Mouse (Mus musculus) left cerebral cortex, postnatal 14 days (tissue): ENCODE data around the gene Lce1a2. TPM values are rescaled to one million over a fixed set of nuclear protein-coding genes. Genes with fewer than 3 reads are reported as not detected.
A peak's percentile ranks its signal among the peaks of the same experiment; 100 is the strongest.
"Not testable (repeated sequence)": the region's sequence is repeated elsewhere in the genome, so short reads cannot be mapped to it uniquely, and the experiment has no call there.

Experiments used
- DNase-seq, 2 experiments: peaks; one replicate each; pipeline ENCODE4 v3.0.0; 2021 to 2022; ENCODE audit warnings: low spot score in 2 of 2, mixed read lengths in 1 of 2
- intact Hi-C: fragments of 180-260 bp; cut with DNase I; formaldehyde crosslinking; loops from one replicate; pipeline ENCODE4 v1.15.1; 2025
- long read RNA-seq, 2 experiments: library from polyadenylated mRNA; stranded (forward); transcript quantifications; one replicate each; pipeline ENCODE4 v2.0.0; 2021
- total RNA-seq, 2 experiments: library from RNA; stranded (reverse); gene quantifications; 2 replicates each; pipeline ENCODE4 v1.2.3; 2021

Gene Lce1a2
- not detected for total RNA-seq
- long read RNA-seq, experiment 1: 0 reads
- long read RNA-seq, experiment 2: 0 reads

GRCm38 (mm10) chr3:92670215-92670614, at the start of gene Lce1a2:
Gene Lce1a2 (minus strand): TSS chr3:92670315.
- intact Hi-C loops: no loop called here

GRCm38 (mm10) chr3:92715122-92715521, 45.0 kb upstream of the Lce1a2 start:
- DNase-seq: no peak
- intact Hi-C loops: no loop called here

More at GRCm38 (mm10) chr3:92670215-92670614, at the start of gene Lce1a2:
- DNase-seq: no peak

- intact Hi-C loops: no loop called here
Measured at GRCm38 (mm10) chr3:92708974-92709373, 38.9 kb upstream of the Lce1a2 start, which contains the start of gene Lce1e. Gene Lce1e (minus strand): TSS chr3:92709074.

GRCm38 (mm10) chr3:92694613-92695012, 24.5 kb upstream of the Lce1a2 start:
- DNase-seq: no peak
- intact Hi-C loops: no loop called here

More at GRCm38 (mm10) chr3:92708974-92709373, 38.9 kb upstream of the Lce1a2 start, which contains the start of gene Lce1e:
- DNase-seq: no peak

- intact Hi-C loops: no loop called here
Measured at GRCm38 (mm10) chr3:92691688-92692087, 21.6 kb upstream of the Lce1a2 start.

GRCm38 (mm10) chr3:92689154-92689553, 19.0 kb upstream of the Lce1a2 start:
- peak in 1 of 2 experiments; percentile 12 for DNase-seq
- intact Hi-C loops: not testable (repeated sequence)

More at GRCm38 (mm10) chr3:92691688-92692087, 21.6 kb upstream of the Lce1a2 start:
- no peak for DNase-seq

GRCm38 (mm10) chr3:92687110-92687509, 17.0 kb upstream of the Lce1a2 start, which contains the start of gene Lce1d:
Gene Lce1d (minus strand): TSS chr3:92687210.
- DNase-seq: no peak
- intact Hi-C loops: no loop called here

- no peak for DNase-seq
- intact Hi-C loops: no loop called here
Measured at GRCm38 (mm10) chr3:92678947-92679346, 8.8 kb upstream of the Lce1a2 start, which contains the start of gene Lce1c. Gene Lce1c (plus strand): TSS chr3:92679247.

GRCm38 (mm10) chr3:92656826-92657225, 13.3 kb downstream of the Lce1a2 start, which contains the start of gene Lce1b:
Gene Lce1b (minus strand): TSS chr3:92656926.
- DNase-seq: no peak
- intact Hi-C loops: no loop called here

GRCm38 (mm10) chr3:92648207-92648606, 21.9 kb downstream of the Lce1a2 start, which contains the start of gene Lce1a1:
Gene Lce1a1 (minus strand): TSS chr3:92648307.
- DNase-seq: no peak
- intact Hi-C loops: no loop called here

- no peak for DNase-seq
- intact Hi-C loops: no loop called here
Measured at GRCm38 (mm10) chr3:92639854-92640253, 30.3 kb downstream of the Lce1a2 start.

- no peak for DNase-seq
- intact Hi-C loops: no loop called here
Measured at GRCm38 (mm10) chr3:92638653-92638991, 31.5 kb downstream of the Lce1a2 start.

GRCm38 (mm10) chr3:92637745-92638652, 32.1 kb downstream of the Lce1a2 start:
- no peak for DNase-seq
- intact Hi-C loops: no loop called here

- DNase-seq: no peak
Measured at GRCm38 (mm10) chr3:92621560-92621959, 48.6 kb downstream of the Lce1a2 start, which contains the start of gene Lce6a. Gene Lce6a (minus strand): TSS chr3:92621660.

More at GRCm38 (mm10) chr3:92621560-92621959, 48.6 kb downstream of the Lce1a2 start, which contains the start of gene Lce6a:
- intact Hi-C loops: no loop called here

Other genes with a start within 250 kb of the Lce1a2 start
- gene Gm9774, start 240.9 kb downstream of the Lce1a2 start, total RNA-seq: 1 to 10 TPM; 1.4 to 3.5 TPM
- gene Sprr2k, start 237.7 kb downstream of the Lce1a2 start, total RNA-seq: not detected
- gene Sprr1b, start 231.5 kb downstream of the Lce1a2 start, total RNA-seq: not detected
- not detected for gene Sprr3, start 211.6 kb downstream of the Lce1a2 start, total RNA-seq
- not detected for gene Sprr1a, start 184.4 kb downstream of the Lce1a2 start, total RNA-seq
- gene Sprr4, start 169.8 kb downstream of the Lce1a2 start, total RNA-seq: not detected
- not detected for gene 2310046K23Rik, start 135.8 kb downstream of the Lce1a2 start, total RNA-seq
- not detected for gene Ivl, start 96.6 kb downstream of the Lce1a2 start, total RNA-seq
- not detected for gene Smcp, start 81.3 kb downstream of the Lce1a2 start, total RNA-seq
- not detected for gene 2210017I01Rik, start 62.8 kb downstream of the Lce1a2 start, total RNA-seq
- not detected for gene Lce6a, start 48.7 kb downstream of the Lce1a2 start, total RNA-seq
- not detected for gene Lce1a1, start 22.0 kb downstream of the Lce1a2 start, total RNA-seq
- gene Lce1b, start 13.4 kb downstream of the Lce1a2 start, total RNA-seq: not detected
- not detected for gene Lce1c, start 8.9 kb upstream of the Lce1a2 start, total RNA-seq
- not detected for gene Lce1d, start 16.9 kb upstream of the Lce1a2 start, total RNA-seq
- not detected for gene Lce1e, start 38.8 kb upstream of the Lce1a2 start, total RNA-seq
- gene Lce1f, start 50.0 kb upstream of the Lce1a2 start, total RNA-seq: not detected
- not detected for gene Gm38119, start 68.8 kb upstream of the Lce1a2 start, total RNA-seq
- not detected for gene Lce1g, start 82.0 kb upstream of the Lce1a2 start, total RNA-seq
- not detected for gene Lce1h, start 94.8 kb upstream of the Lce1a2 start, total RNA-seq
- gene Lce1i, start 108.6 kb upstream of the Lce1a2 start, total RNA-seq: not detected
- gene Lce1j, start 120.2 kb upstream of the Lce1a2 start, total RNA-seq: not detected
- not detected for gene Lce1k, start 137.6 kb upstream of the Lce1a2 start, total RNA-seq
- gene Kprp, start 156.9 kb upstream of the Lce1a2 start, total RNA-seq: not detected
- not detected for gene Lce1l, start 181.0 kb upstream of the Lce1a2 start, total RNA-seq
- gene 2310050C09Rik, start 199.9 kb upstream of the Lce1a2 start, total RNA-seq: not detected